Mouse (Mus musculus) megakaryocyte, embryonic 14.5 days (primary cell): ENCODE measurements around the gene Rinl. TPM values are rescaled to one million over a fixed set of nuclear protein-coding genes. Genes with fewer than 3 reads are reported as not detected.
A peak's percentile ranks its signal among the peaks of the same experiment; 100 is the strongest.

Source experiments
- H3K27me3 ChIP-seq: replicated peaks from 2 replicates; pipeline ENCODE3; 2012; ENCODE audit warnings: inconsistent platforms
- H3K36me3 ChIP-seq: replicated peaks from 2 replicates; pipeline ENCODE3; 2012; ENCODE audit warnings: low read length, inconsistent platforms, mixed read lengths
- H3K4me1 ChIP-seq: 2 replicates; pipeline ENCODE4 v1.6.1; 2012; ENCODE audit warnings: inconsistent platforms
- H3K4me3 ChIP-seq: replicated peaks from 2 replicates; pipeline ENCODE3; 2012; ENCODE audit warnings: moderate library complexity, mild to moderate bottlenecking, inconsistent platforms
- H3K9me3 ChIP-seq: 2 replicates; pipeline ENCODE4 v1.6.1; 2012; ENCODE audit warnings: inconsistent platforms
- FLI1 ChIP-seq: IDR thresholded peaks from 2 replicates; pipeline ENCODE4 v1.6.1; 2012; ENCODE audit warnings: low read length, inconsistent platforms, mixed read lengths
- GATA1 ChIP-seq: IDR thresholded peaks from 3 replicates; pipeline ENCODE4 v1.6.1; 2012; ENCODE audit warnings: mixed read lengths, low read length, inconsistent platforms, borderline replicate concordance
- polyA plus RNA-seq: library from polyadenylated mRNA; stranded (reverse); fragments of >175 nt; gene quantifications from 2 replicates; pipeline ENCODE4 v1.2.3, GENCODE M21; 2012; ENCODE audit warnings: low replicate concordance; ENCODE audit not compliant: insufficient read depth

Gene Rinl
- polyA plus RNA-seq, 1 experiment = 66.7 TPM

GRCm38 (mm10) chr7:28830981-28831380, 42.2 kb downstream of the Rinl start:
- Histone ChIP-seq H3K36me3 (peaks cover 71% of the 10 kb centered on the region), H3K9me3 (no peaks in the 10 kb centered on the region), H3K4me3 (no peak overlapping the region), H3K4me1 (peaks cover 64% of the 10 kb centered on the region), H3K27me3 (no peaks in the 10 kb centered on the region)
- no peak for TF ChIP-seq GATA1
- no peak for TF ChIP-seq FLI1

- Histone ChIP-seq H3K4me1 (peaks cover 58% of the 10 kb centered on the region), H3K36me3 (peaks cover 66% of the 10 kb centered on the region), H3K4me3 (peak overlapping the region; percentile 54), H3K9me3 (no peaks in the 10 kb centered on the region), H3K27me3 (no peaks in the 10 kb centered on the region)
- no peak for TF ChIP-seq GATA1
- TF ChIP-seq FLI1 = no peak
These were observed 42.8 kb downstream of the Rinl start for GRCm38 (mm10) chr7:28831411-28832125.

- TF ChIP-seq FLI1 (no peak), GATA1 (no peak)
- Histone ChIP-seq H3K4me3 (no peak overlapping the region), H3K4me1 (peaks cover 56% of the 10 kb centered on the region), H3K9me3 (no peaks in the 10 kb centered on the region), H3K27me3 (no peaks in the 10 kb centered on the region), H3K36me3 (peaks cover 70% of the 10 kb centered on the region)
These were observed 43.4 kb downstream of the Rinl start for GRCm38 (mm10) chr7:28832137-28832536.

- no peak for TF ChIP-seq GATA1
- no peak for TF ChIP-seq FLI1
- no peaks in the 10 kb centered on the region for H3K27me3 ChIP-seq
- H3K36me3 ChIP-seq = peaks cover 69% of the 10 kb centered on the region
- no peaks in the 10 kb centered on the region for H3K9me3 ChIP-seq
- H3K4me1 ChIP-seq = peaks cover 45% of the 10 kb centered on the region
- no peak within 1 kb of the TSS for H3K4me3 ChIP-seq
These were observed 45.1 kb downstream of the Rinl start, which contains the start of gene Lgals4 for GRCm38 (mm10) chr7:28833723-28834347. Gene Lgals4, plus strand, starts transcription at chr7:28833854.

- TF ChIP-seq GATA1 (no peak), FLI1 (no peak)
- Histone ChIP-seq H3K27me3 (no peaks in the 10 kb centered on the region), H3K9me3 (no peaks in the 10 kb centered on the region), H3K36me3 (peaks cover 65% of the 10 kb centered on the region), H3K4me3 (no peak overlapping the region), H3K4me1 (peaks cover 21% of the 10 kb centered on the region)
These were observed 48.2 kb downstream of the Rinl start for GRCm38 (mm10) chr7:28836936-28837335.

- H3K9me3 ChIP-seq = no peaks in the 10 kb centered on the region
- H3K4me1 ChIP-seq = peaks cover 17% of the 10 kb centered on the region
- peaks cover 56% of the 10 kb centered on the region for H3K36me3 ChIP-seq
- no peak for TF ChIP-seq FLI1
- TF ChIP-seq GATA1 = no peak
- H3K4me3 ChIP-seq = no peak overlapping the region
- H3K27me3 ChIP-seq = no peaks in the 10 kb centered on the region
These were observed 49.6 kb downstream of the Rinl start for GRCm38 (mm10) chr7:28838331-28838730.

GRCm38 (mm10) chr7:28847273-28847672, 58.5 kb downstream of the Rinl start:
- no peaks in the 10 kb centered on the region for H3K36me3 ChIP-seq
- no peak for TF ChIP-seq GATA1
- no peak for TF ChIP-seq FLI1
- H3K27me3 ChIP-seq = peaks cover 15% of the 10 kb centered on the region
- H3K4me1 ChIP-seq = peaks cover 9% of the 10 kb centered on the region
- peaks cover 3% of the 10 kb centered on the region; the same call in 1 of the 2 replicates for H3K9me3 ChIP-seq
- no peak overlapping the region for H3K4me3 ChIP-seq

Other genes starting within 250 kb of the Rinl start
- not detected in 2 replicates for gene Sycn, start 248.1 kb upstream of the Rinl start, polyA plus RNA-seq
- 0.28 TPM in 1 of 2 replicates, not detected in the other for gene Nccrp1, start 241.7 kb upstream of the Rinl start, polyA plus RNA-seq
- 125 and 217 TPM in 2 replicates for gene Samd4b, start 190.8 kb upstream of the Rinl start, polyA plus RNA-seq
- gene Pak4, start 190.8 kb upstream of the Rinl start, polyA plus RNA-seq = 17.3 and 20.8 TPM in 2 replicates
- gene Acp7, start 157.6 kb upstream of the Rinl start, polyA plus RNA-seq = not detected in 2 replicates
- not detected in 2 replicates for gene Fbxo27, start 96.1 kb upstream of the Rinl start, polyA plus RNA-seq
- gene Fbxo17, start 72.2 kb upstream of the Rinl start, polyA plus RNA-seq = not detected in 2 replicates
- gene Mrps12, start 47.1 kb upstream of the Rinl start, polyA plus RNA-seq = 283 and 464 TPM in 2 replicates
- 16.1 and 18.5 TPM in 2 replicates for gene Sars2, start 47.0 kb upstream of the Rinl start, polyA plus RNA-seq
- gene Ccer2, start 32.8 kb upstream of the Rinl start, polyA plus RNA-seq = not detected in 2 replicates
- 230 and 254 TPM in 2 replicates for gene Sirt2, start 22.2 kb upstream of the Rinl start, polyA plus RNA-seq
- gene Nfkbib, start 21.5 kb upstream of the Rinl start, polyA plus RNA-seq = 239 and 363 TPM in 2 replicates
- gene Hnrnpl, start 19.6 kb downstream of the Rinl start, polyA plus RNA-seq = 226 and 241 TPM in 2 replicates
- 12.0 and 64.8 TPM in 2 replicates for gene Ech1, start 36.2 kb downstream of the Rinl start, polyA plus RNA-seq
- gene Lgals4, start 44.9 kb downstream of the Rinl start, polyA plus RNA-seq = 1.3 TPM in 1 of 2 replicates, not detected in the other
- gene Lgals7, start 74.9 kb downstream of the Rinl start, polyA plus RNA-seq = not detected in 2 replicates
- 0.08 TPM in 1 of 2 replicates, not detected in the other for gene Capn12, start 92.5 kb downstream of the Rinl start, polyA plus RNA-seq
- 517 and 590 TPM in 2 replicates for gene Actn4, start 173.4 kb downstream of the Rinl start, polyA plus RNA-seq
- 143 and 185 TPM in 2 replicates for gene Eif3k, start 192.9 kb downstream of the Rinl start, polyA plus RNA-seq
- 270 and 353 TPM in 2 replicates for gene Map4k1, start 193.1 kb downstream of the Rinl start, polyA plus RNA-seq